Mouse (Mus musculus): ENCODE results near the gene Mfsd13b. TPM values are rescaled to one million over a fixed set of nuclear protein-coding genes. Genes with fewer than 3 reads are reported as not detected.
A peak's percentile ranks its signal among the peaks of the same experiment; 100 is the strongest.

The Mfsd13b gene
- polyA plus RNA-seq, 1 experiment from 2014 or later = 0.18 TPM

DNA sequence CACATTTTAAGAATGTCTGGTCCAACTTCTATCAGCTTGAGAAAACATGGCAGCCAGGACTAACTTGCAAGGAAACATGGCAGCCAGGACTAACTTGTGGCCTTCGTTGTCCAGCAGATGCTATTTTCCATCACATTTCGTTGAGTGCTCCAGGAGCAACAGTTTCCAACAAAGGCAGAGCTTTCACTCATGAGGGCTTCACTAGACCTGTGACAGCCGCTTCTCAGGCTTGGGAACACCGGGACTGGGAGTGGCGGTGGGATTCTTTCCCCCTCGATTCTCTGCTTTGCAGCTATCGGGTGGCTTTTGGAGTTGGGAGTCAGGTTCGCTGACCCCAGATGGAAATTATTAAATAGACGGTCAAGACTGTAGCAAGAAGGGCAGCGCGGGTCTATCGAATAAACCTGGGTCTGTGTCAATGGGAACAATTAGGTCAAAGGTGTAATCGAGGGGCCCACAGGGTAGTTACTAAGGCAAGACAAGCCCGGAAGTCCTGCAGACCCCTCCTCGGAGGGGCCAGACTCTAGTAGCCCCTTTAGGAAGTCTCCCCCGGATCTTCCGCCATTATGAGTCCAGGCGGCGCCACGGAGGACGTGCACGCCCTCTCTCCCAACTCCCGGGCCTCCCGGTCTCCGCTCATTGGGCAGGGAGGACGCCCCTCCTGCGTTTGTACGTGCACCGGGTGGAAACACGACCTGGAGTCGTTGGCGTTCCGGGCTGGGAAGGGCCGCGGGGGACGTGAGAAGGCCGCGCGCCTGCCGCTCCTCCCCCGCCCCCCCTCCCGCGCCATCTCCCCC is 51.7 kb downstream of the Mfsd13b start, which contains the start of gene Mettl9:
Mettl9 (plus strand) TSS at position 590 of the 797 bp plus-strand sequence.
- WGBS = 2% methylated on average over 37 of the region's 43 CpGs
- Histone ChIP-seq H3K36me3 (replicated peaks) (no peaks in the 10 kb centered on the region), H3K9me3 (no peaks in the 10 kb centered on the region), H3K4me3 (peak within 1 kb of the TSS; percentile 55), H3K4me1 (peaks cover 30% of the 10 kb centered on the region), H3K9ac (peak within 1 kb of the TSS; percentile 84), H3K27ac (peak within 1 kb of the TSS; percentile 93), H3K4me2 (peak within 1 kb of the TSS; percentile 73), H3K27me3 (replicated peaks) (peaks cover 14% of the 10 kb centered on the region)
- peak; percentile 97 for ATAC-seq (replicated peaks)

DNA sequence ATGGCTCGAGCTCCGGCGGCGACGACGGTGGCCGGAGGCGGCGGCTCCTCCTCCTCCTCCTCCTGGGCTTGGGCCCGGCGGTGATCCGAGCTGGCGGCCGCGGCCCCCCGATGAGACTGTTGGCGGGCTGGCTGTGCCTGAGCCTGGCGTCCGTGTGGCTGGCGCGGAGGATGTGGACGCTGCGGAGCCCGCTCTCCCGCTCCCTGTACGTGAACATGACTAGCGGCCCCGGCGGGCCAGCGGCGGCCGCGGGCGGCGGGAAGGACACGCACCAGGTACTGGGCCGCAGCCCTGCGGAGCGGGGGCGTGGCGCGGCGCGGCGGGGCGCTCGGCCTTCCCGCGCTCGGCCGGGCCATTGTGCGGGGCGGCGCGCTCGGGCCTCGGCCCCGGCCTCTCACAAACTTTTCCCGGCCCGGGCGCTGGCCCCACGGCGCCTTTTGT is 52.4 kb downstream of the Mfsd13b start:
- 0% methylated on average over 43 of the region's 63 CpGs for WGBS
- H3K9me3 ChIP-seq = no peaks in the 10 kb centered on the region
- H3K27ac ChIP-seq = peak overlapping the region; percentile 93
- H3K27me3 ChIP-seq (replicated peaks) = peaks cover 14% of the 10 kb centered on the region
- peaks cover 36% of the 10 kb centered on the region for H3K4me1 ChIP-seq
- H3K4me3 ChIP-seq = peak overlapping the region; percentile 55
- ATAC-seq (replicated peaks) = peak; percentile 84
- H3K9ac ChIP-seq = peak overlapping the region; percentile 84
- no peaks in the 10 kb centered on the region for H3K36me3 ChIP-seq (replicated peaks)
- peak overlapping the region; percentile 73 for H3K4me2 ChIP-seq

DNA sequence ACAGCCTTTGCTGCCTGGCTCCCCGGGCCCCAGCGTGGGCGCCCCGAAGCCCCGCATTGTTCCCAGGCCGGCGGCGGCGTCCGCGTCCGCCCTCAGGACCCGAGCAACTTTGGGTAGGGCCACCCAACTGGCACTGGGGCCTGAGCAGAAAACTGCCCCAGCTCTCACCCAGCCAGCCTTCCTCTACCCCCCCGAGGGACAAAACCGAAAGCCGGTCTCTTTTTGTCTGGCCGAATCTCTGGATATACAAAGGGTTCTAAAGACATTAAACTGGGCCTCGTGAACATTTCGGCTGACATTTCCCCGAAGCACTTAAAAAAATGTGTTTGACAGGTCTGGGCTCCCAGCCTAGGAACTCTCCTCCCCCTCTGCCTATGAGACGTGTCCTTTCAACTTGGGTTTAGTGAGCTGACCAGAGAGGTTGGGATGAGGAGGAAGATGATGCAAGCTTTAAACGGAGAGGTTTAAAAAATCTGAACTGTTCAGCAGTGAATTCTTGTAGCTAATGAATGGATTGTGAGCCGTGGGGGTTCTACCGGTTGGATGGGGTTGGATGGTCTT is 52.9 kb downstream of the Mfsd13b start:
- Histone ChIP-seq H3K4me2 (peak overlapping the region; percentile 73), H3K27me3 (replicated peaks) (peaks cover 14% of the 10 kb centered on the region), H3K27ac (peak overlapping the region; percentile 93), H3K4me3 (peak overlapping the region; percentile 55), H3K9me3 (no peaks in the 10 kb centered on the region), H3K4me1 (peaks cover 39% of the 10 kb centered on the region), H3K9ac (peak overlapping the region; percentile 84), H3K36me3 (replicated peaks) (no peaks in the 10 kb centered on the region)
- under 1% methylated on average over 24 of the region's 24 CpGs for WGBS
- peak; percentile 40; the same call in 1 of the 2 replicates for ATAC-seq (replicated peaks)

DNA sequence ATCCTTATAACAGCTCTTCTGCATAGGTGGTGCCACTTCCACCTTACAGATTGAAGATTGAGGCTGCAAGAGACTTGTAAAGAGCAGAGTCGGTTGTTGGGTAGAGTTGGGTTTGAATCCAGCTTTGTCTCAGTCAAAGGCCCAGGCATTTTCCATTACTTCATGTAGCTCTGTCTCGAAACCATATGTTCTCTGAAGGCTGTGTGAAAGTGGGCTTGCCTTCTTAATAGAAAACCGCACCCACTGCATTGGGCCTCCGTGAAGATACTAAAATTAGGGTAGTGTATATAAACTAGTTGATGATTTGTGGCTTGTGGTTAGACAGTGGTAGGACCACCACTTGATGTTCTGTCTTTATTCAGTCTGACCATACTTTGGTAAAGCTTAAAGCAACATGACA is 58.3 kb downstream of the Mfsd13b start:
- Histone ChIP-seq H3K4me3 (no peak overlapping the region), H3K9me3 (no peaks in the 10 kb centered on the region), H3K4me2 (no peak overlapping the region), H3K27me3 (replicated peaks) (no peaks in the 10 kb centered on the region), H3K9ac (no peak overlapping the region), H3K27ac (no peak overlapping the region), H3K4me1 (peaks cover 37% of the 10 kb centered on the region), H3K36me3 (replicated peaks) (no peaks in the 10 kb centered on the region)
- ATAC-seq (replicated peaks) = no peak
- WGBS = 96% methylated on average over 4 of the region's 4 CpGs

DNA sequence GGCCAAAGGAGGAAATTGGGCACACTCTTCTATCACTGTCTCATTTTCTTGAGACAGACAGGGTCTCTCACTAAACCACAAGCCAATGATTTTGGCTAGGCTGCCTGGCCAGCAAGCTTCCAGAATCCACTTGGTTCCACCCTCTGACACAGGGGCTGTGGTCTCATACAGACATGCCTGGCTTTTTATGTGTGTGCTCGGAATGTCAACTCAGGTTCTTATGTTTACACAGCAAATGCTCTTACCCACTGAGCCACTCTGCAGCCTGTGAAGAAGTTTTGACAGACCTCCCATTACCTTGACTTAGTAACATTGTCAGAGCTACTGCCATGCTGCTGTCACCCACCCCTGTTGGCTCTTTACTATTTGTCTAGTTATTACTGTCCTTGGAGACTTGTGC is 59.7 kb downstream of the Mfsd13b start:
- WGBS = 73% methylated on average over 1 of the region's 1 CpGs
- Histone ChIP-seq H3K27ac (no peak overlapping the region), H3K9me3 (no peaks in the 10 kb centered on the region), H3K4me3 (no peak overlapping the region), H3K27me3 (replicated peaks) (no peaks in the 10 kb centered on the region), H3K4me1 (peaks cover 23% of the 10 kb centered on the region), H3K4me2 (no peak overlapping the region), H3K36me3 (replicated peaks) (no peaks in the 10 kb centered on the region), H3K9ac (no peak overlapping the region)
- no peak for ATAC-seq (replicated peaks)

DNA sequence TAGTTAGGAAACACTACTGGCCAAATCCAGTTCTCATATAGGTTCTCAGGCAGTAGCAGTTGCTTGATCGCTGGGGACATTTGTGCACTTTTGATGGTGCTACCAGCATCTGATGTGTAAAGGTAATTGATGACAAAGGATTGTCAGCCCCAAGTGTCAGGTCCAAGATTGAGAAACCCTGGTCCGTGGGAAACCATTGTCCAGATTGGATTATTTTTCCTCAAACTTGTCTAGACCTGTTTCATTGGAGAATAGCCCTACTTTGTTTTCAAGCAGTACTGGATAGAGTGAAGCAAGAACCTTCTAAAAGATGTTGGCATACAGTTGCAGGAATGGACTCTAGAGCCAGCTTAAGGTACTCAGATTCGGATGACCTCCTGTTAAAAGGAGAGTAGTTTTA is 60.7 kb downstream of the Mfsd13b start:
- WGBS = 93% methylated on average over 3 of the region's 3 CpGs
- no peak overlapping the region for H3K27ac ChIP-seq
- H3K9me3 ChIP-seq = no peaks in the 10 kb centered on the region
- no peaks in the 10 kb centered on the region for H3K36me3 ChIP-seq (replicated peaks)
- no peak for ATAC-seq (replicated peaks)
- H3K27me3 ChIP-seq (replicated peaks) = no peaks in the 10 kb centered on the region
- H3K4me3 ChIP-seq = no peak overlapping the region
- H3K4me1 ChIP-seq = peaks cover 13% of the 10 kb centered on the region; the same call in 1 of the 2 replicates
- no peak overlapping the region for H3K9ac ChIP-seq
- H3K4me2 ChIP-seq = no peak overlapping the region

DNA sequence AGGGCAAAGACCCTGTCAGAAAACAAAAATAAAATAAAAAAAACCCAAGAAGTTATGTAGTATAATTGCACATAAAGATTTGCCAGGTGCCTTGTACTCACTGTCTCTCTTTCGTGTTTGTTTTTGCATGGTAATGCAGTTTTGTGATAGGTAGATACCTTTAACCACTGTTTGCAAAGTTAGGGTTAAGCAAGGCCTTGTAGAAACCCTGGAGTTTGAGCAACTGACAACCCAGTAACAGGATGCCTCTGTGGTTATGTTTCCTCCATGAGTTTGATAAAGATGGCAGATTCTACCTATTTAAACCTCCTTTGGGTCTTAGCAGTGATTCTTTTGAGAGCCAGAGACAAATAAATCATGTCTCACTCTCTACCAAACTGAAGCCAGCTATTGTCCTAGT is 61.2 kb downstream of the Mfsd13b start:
- Histone ChIP-seq H3K36me3 (replicated peaks) (0 out of 2 replicates have a peak, but pooled peaks cover 1% of the 10 kb centered on the region), H3K4me2 (no peak overlapping the region), H3K27ac (no peak overlapping the region), H3K27me3 (replicated peaks) (no peaks in the 10 kb centered on the region), H3K9me3 (no peaks in the 10 kb centered on the region), H3K4me1 (0 out of 2 replicates have a peak, but pooled peaks cover 11% of the 10 kb centered on the region), H3K4me3 (no peak overlapping the region), H3K9ac (no peak overlapping the region)
- 98% methylated on average over 1 of the region's 1 CpGs for WGBS
- ATAC-seq (replicated peaks) = no peak

DNA sequence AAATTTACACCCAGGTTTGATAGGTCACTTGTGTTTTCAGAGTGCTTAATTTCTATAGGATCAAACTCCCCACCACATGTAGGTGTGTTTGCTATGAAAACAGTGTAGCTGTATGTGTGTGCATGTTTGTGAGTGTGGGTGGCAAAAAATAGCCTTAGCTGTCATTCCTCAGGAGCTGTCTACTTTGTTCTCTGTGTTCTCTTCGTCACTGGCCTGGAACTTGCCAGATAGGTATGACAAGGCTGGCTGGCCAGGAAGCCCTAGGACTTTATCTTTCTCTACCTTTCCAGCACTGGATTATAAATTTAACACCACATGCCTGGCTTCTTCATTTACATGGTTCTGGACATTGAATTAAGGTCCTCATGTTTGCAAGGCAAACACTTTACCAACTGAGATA is 61.9 kb downstream of the Mfsd13b start:
- 0 out of 2 replicates have a peak, but pooled peaks cover 9% of the 10 kb centered on the region for H3K4me1 ChIP-seq
- no peak overlapping the region for H3K9ac ChIP-seq
- no peak overlapping the region for H3K4me3 ChIP-seq
- no peaks in the 10 kb centered on the region for H3K27me3 ChIP-seq (replicated peaks)
- no peaks in the 10 kb centered on the region for H3K9me3 ChIP-seq
- no peak overlapping the region for H3K4me2 ChIP-seq
- H3K27ac ChIP-seq = no peak overlapping the region
- no peak for ATAC-seq (replicated peaks)
- WGBS = 89% methylated on average over 1 of the region's 1 CpGs
- 0 out of 2 replicates have a peak, but pooled peaks cover 3% of the 10 kb centered on the region for H3K36me3 ChIP-seq (replicated peaks)

DNA sequence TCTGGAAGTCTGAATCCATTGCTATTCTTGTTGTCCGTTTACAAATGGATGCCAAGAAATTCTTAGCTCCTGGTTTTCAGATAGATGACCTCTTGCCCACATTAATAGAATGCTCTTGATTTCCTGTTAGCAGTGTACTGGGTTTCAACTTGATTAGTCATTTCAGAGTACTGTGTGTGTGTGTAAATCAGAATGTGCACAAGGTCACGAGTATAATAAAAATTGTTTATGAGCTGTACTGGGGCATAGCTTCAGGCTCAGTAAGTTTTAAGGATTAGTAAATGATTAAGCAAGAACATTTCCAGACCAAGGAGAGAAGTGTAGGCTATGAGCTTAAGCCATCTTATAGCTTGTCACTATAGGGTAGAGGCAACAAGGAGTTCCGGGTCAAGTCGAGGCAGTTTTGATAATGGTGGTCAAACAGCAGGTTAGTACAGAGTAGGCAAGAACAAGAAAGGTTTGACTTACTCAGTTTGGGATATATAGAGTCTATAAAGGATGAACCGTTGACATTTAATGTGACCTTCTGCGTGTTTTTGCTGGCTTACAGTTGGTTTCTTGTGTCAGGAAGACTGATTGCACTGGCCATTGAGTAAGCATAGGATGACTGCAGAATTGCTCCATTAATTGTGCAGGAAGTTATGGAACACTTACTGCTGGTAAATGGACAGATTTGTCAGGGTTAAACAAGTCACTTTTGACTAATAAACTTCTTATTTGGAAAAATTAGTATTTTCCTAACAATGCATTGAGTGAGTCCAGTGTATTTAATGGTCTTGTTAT is 63.6 kb downstream of the Mfsd13b start:
- Histone ChIP-seq H3K9ac (no peak overlapping the region), H3K4me2 (no peak overlapping the region), H3K36me3 (replicated peaks) (0 out of 2 replicates have a peak, but pooled peaks cover 3% of the 10 kb centered on the region), H3K4me3 (no peak overlapping the region), H3K4me1 (0 out of 2 replicates have a peak, but pooled peaks cover 2% of the 10 kb centered on the region), H3K27me3 (replicated peaks) (no peaks in the 10 kb centered on the region), H3K27ac (no peak overlapping the region), H3K9me3 (no peaks in the 10 kb centered on the region)
- ATAC-seq (replicated peaks) = no peak
- WGBS = 95% methylated on average over 6 of the region's 6 CpGs

DNA sequence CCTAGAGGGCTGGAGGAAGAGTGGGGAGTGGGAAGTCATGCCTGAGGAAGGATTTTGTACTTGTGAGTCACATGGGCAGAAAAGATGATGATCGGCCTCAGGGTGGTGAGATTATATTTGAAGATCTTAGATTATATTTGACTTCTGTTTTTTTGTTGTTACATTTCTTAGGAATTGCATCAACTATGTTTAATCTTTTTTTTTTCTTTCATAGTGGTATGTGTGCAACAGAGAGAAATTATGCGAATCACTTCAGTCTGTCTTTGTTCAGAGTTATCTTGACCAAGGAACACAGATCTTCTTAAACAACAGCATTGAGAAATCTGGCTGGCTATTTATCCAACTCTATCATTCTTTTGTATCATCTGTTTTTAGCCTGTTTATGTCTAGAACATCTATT is 65.3 kb downstream of the Mfsd13b start:
- Histone ChIP-seq H3K9ac (no peak overlapping the region), H3K4me2 (no peak overlapping the region), H3K36me3 (replicated peaks) (0 out of 2 replicates have a peak, but pooled peaks cover 10% of the 10 kb centered on the region), H3K4me3 (no peak overlapping the region), H3K9me3 (no peaks in the 10 kb centered on the region), H3K4me1 (no peaks in the 10 kb centered on the region), H3K27me3 (replicated peaks) (no peaks in the 10 kb centered on the region), H3K27ac (no peak overlapping the region)
- no peak for ATAC-seq (replicated peaks)
- 93% methylated on average over 2 of the region's 2 CpGs for WGBS

DNA sequence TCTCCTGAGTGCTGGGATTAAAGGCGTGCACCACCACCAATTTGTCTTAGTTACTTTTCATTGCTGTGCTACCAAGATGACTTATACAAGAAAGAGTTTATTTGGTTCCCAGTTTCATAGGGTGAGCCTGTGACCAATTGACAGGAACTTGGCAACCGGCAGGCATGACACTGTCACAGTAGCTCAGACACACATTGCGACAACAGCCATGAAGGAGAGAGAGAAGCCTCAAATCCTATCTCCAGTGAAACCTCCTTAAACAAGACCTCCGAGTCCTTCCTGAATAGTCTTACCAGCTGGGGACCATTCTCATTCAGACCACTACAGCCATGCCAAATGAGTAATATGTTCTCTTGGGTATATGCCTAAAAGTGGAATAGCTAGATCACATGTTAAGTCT is 70.8 kb downstream of the Mfsd13b start:
- Histone ChIP-seq H3K4me3 (no peak overlapping the region), H3K4me1 (no peaks in the 10 kb centered on the region), H3K9ac (no peak overlapping the region), H3K9me3 (no peaks in the 10 kb centered on the region), H3K4me2 (no peak overlapping the region), H3K27me3 (replicated peaks) (no peaks in the 10 kb centered on the region), H3K27ac (no peak overlapping the region), H3K36me3 (replicated peaks) (peaks cover 31% of the 10 kb centered on the region; the same call in 1 of the 2 replicates)
- no peak for ATAC-seq (replicated peaks)
- WGBS = 92% methylated on average over 4 of the region's 4 CpGs

All from midbrain, embryonic 15.5 days (tissue).